Mouse (Mus musculus): ENCODE data around the gene Ggt1.
"Not testable (repeated sequence)": the region's sequence is repeated elsewhere in the genome, so short reads cannot be mapped to it uniquely, and the experiment has no call there.

Ggt1 gene

DNA sequence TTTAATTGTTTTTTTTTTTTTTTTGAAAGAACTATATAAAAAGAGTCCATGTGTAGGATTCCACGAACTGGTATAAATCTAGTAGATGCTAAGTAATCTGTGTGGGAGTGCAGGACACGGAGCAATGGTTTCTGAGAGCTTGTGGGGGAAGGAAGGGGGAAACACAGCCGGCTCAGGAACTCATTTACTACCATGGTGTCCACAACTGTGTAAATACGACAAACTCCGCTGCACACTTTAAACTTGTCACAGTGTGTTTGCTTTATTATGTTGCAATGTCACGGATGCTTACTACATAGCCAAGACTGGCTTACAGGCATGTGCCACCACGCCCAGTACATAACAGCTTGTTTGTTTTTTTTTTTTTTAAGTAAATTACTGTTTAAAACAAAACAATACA lies 11.5 kb upstream of the Ggt1 start:
- DNase-seq (ENCODE audit: low spot score) = no peak

DNA sequence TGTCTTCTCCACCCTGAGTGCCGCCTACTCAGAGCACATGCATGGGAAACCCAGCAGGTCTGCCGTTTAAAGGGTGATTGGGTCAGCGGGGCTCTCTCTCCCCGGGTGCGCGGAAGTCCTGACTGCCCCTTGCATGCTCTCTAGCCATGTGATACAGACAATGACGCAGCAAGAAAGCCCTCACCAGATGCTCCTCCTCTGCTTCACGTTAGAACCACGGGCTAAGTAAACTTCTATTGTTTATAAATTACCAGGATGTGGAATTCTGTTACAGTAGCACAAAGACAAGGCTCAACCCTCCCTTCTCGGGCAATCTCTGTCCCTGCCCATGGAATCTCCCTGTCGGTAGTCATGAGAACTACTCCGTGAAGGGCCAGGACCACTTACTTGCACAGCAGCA lies 10.2 kb upstream of the Ggt1 start:
- no peak for DNase-seq (ENCODE audit: low spot score)

DNA sequence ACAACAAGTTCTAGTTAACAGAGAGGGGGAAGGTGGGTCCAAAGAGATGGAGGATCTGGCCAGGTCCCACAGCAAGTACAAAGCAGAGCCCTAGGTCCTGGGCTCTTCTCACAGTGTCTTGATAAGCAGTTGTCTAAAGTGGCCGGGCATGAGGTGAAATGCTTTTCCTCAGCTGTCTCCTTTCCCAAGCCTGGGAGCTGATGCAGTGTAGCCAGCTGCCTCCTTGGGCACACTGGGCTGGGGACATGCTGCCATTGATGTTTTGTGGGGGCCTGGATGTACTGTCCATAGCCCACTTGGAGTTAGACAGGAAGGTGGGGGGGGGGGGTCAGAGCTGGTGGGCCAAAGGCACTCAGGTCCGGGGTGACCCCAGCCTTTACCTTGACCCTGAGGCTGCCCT lies 9.3 kb upstream of the Ggt1 start:
- no peak for DNase-seq (ENCODE audit: low spot score)

DNA sequence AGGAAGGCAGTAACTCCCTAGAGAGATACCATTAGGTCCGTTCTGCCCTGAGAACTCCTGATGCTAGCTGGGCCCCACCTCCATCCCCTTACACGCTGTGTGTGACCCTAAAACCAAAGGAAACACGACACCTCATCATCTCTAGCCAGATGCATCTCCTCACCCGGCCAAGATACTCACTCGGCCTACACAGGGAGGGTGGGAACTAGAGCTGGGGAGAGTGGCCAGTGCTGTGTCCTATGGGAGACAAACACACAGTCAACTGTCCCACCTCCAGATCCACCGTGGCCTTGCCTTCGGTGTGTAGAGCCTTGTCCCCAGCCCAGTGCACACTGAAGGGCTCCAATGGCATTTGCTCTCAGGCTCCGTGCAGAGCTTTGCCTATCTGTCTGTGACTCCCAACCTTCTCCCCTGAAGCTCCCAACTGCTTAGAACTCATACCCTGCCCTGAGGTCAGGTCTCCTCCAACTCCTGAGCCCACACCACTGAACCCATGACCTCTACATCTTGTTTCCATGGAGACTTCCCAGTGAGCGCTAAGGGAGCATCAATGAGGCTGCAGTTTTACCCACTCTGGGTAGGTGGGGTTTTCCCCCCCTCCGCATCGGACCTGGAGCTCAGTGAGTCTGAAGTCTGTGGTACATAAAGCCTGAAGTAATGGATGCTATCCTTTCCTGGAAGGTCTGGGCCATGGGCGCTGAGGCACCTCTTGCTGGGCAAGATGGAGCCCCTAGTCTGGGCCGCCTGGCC lies 8.5 kb upstream of the Ggt1 start:
- no peak for DNase-seq (ENCODE audit: low spot score)

DNA sequence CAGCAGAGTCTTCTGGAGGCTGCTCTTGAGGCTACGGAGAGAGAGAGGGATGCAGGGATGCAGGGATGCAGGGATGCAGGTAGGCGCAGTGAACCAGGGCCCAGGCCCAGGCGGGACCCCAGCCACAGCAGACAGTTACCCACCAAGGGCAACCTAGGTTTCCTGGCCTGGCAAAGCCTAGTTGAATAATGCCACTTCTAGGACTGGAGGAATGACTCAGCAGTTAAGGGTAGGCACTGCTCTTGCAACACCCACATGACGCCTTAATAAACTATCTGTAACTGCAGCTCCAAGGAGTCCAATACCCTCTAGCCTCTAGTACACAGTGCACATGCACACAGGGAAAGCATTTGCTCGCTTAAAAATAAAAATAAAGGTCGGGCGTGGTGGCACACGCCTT lies 7.3 kb upstream of the Ggt1 start:
- DNase-seq (ENCODE audit: low spot score) = no peak

DNA sequence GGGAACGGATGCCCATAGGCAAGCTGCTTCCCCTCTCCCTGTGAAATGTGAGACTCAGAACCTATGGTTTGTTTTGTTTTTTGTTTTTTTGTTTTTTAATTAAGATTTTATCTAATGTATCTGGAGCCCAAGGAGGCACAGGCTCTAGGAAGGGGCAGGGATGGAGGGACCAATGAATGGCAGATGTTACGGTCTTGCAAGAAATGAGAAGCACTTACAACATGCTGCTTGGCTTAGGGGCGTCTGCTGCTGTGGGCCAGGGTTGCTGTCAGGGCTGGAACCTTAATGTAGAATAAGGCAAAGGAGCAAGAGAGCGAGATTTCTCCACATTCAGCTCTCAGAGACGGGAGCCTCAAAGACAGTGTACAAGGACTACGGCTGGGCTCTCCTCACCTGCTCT lies 5.8 kb upstream of the Ggt1 start:
- no peak for DNase-seq (ENCODE audit: low spot score)

DNA sequence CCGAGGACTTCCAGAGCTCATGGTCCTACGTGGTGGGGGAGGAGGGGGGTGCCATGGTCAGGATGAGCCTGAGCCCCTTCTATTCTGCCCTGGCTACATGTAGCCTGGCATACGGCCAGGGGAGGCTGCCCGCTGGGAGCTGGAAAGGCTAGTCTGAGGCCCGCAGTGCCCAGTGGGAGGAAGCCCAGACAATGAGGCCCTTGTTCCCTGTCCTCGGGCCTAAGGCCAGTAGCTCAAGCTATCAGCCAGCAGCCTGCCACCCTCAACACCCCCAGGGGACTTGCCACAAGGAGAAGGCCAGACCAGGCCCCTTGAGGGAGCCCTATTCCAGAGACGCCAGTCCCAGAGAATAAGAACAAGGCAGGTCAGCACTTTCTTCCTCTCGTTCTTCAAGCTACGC lies 5.4 kb upstream of the Ggt1 start:
- DNase-seq (ENCODE audit: low spot score) = peak; percentile 86

DNA sequence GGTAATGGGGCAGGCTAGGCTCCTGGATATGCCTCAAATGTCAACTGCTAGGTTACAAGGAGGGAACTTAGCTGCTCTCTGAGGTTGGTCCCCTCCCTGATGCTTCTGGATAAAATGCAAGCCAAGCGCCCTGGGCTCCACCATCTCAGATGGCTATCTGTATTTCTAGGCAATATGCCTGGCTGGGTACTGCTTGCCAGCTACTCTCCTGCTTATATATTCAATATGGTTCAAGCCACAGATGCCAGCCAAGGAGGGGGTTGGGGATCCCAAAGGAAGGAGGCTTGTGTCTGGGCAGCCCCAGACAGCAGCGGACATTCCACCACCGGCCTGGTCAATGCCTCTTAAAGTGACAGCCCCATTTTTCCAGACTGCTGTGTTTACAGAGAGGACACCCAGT lies 2.9 kb upstream of the Ggt1 start:
- DNase-seq (ENCODE audit: low spot score) = no peak

DNA sequence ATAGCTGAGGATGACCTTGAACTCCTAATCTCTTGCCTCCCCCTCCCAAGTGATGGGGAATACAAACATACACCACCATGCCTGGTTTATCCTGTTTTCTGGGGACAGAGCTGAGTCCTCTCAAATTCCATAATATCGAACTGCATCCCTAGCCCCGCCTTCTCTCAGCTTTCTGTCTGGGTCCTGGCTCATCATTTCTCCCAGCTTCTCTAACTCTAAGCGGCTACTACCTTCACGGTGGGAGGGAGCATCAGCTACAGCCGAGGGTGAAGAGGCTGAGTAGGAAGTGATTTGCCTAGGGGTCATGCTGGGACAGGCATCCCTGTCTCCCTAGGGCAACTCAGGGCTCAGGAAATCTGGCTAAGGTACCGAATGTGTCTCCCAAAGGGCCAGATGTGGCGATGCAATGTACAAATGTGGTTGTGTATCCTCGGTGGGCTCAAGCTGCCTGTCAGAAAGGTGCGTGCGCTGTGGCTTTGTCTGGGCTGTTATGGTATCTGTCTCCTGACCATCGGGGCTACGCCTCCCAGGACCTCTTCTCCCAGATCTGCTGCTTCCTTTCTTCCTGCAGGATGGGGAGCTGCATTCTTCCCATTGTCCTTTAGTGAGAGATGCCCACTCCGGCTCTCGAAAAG lies 2.2 kb upstream of the Ggt1 start:
- DNase-seq (ENCODE audit: low spot score) = no peak

DNA sequence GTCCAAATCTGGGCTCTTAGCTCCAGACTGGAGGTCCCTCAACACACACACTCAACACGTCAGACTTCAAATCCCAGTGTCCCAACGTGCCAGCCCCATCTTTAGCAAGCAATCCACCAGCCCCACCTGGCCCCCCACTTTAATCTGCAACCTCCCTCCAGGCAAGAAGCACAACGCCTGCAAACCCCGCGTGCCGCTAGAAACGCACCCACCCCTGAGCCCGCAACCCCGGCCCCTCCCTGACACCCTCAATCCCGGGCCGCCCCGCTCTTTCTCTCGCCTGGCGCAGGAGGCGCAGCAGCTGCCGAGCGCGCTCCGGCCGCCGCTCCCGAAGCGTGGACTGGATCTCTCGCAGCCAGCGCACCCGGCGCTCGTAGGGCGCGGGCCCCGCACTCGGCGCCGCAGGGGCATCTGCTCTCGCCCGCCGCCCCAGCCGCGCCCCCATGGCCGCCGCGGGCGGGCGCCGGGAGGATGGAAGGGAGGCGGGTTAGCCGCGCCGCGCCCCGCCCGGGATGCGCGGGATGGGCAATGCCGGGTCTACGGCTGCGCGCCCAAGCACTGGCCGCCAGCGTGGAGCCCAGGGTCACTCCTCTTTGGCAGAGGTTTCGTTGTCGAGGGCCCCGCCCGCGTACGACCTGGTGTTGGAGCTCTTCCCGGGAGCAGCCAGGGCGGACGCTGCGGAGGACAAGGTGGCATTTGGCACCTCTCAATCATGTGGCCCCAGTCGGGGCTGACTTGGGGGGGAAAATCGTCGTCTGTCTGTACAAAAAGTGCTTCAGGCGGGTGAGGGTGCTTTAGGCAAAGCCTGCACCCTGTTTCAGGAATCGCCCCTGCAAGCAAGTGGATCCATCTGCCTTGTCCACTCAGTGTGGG lies 1.5 kb upstream of the Ggt1 start, which contains the start of gene Lrrc75b:
Gene Lrrc75b, minus strand, starts transcription at position 655 of the 873 bp plus-strand sequence.
- DNase-seq (ENCODE audit: low spot score) = peak; percentile 54

DNA sequence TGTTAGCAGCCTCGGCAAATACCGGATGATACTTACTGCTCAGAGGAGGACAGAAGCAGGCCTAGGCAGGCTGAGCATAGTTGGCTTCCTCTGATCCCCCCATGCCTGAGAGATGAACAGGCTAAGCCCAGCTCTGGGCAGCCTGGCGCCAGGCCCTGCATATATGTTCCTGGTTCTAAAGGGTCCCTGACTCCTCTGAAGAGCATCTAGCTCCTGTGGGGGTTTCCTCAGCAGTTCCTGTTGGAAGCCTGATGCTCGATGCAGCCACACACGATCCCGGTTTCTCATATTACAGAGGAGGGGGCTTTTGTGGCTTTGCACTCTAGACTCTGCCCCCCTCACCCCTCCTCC lies 880 bp upstream of the Ggt1 start:
- DNase-seq (ENCODE audit: low spot score) = no peak

DNA sequence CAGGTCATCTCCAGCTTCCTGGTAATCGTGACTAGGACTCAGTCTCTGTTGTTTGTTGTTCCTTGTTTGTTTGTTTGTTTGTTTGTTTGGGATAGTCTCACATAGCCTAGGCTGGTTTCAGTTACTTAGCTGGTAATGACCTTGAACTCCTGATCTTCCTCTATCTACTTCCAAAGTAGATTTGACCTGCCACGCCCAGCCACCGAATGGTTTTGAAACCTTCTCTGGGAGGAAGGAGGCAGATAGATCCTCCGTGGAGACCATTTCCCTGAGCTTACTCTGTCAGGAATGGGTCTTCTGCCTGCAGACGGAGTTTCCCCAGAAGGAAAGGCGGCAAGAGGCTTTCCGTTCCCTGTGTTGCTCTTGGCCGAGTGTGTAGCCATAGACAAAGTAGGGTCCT lies 1.2 kb downstream of the Ggt1 start:
- DNase-seq (ENCODE audit: low spot score) = no peak

DNA sequence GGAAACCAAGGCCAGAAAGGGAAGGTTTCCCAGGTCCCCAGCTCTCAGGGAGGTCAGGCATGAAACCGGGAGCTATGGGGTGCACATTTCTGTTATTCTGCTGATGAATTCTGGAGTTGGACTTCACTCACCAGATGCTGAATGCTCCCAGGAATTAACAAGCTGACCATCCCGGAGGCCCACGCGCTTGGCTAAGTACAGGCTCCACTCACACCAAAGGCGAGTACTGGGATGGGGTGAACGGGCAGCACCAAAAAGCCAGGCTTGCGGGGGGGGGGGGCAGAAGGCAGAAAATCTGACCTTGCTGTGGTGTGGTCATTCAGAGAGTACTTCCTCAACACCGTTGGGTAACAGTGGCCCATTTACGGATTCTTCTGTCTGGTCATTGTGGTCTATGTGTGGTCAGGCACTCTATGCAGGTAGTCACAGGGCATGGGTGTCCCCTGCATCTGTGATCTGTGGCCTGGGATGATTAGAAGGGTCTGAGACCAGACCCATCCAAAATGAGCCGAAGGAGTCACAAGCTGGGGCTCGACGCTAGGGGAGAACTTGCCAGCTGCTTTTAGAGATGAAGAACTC lies 3.4 kb downstream of the Ggt1 start:
- DNase-seq (ENCODE audit: low spot score) = no peak

DNA sequence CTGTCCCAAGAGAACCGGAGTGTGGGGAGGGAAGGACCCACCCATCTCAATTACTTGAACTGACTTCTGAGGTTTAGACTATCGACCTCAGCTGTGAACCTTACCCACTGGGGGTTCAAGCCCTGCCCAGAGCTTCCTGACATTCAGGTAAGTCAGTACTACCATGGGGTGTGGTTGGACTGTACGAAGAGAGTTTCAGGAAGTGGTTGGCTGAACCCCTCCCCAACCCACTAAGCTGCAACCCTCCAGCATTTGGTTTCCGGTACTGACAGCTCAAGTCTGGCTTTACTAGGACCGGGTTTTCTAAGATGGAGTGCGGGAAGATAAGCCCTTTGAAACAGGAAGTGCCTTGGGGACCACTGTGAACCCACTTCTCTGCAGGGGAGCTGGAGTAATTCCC lies 4.0 kb downstream of the Ggt1 start:
- no peak for DNase-seq (ENCODE audit: low spot score)

DNA sequence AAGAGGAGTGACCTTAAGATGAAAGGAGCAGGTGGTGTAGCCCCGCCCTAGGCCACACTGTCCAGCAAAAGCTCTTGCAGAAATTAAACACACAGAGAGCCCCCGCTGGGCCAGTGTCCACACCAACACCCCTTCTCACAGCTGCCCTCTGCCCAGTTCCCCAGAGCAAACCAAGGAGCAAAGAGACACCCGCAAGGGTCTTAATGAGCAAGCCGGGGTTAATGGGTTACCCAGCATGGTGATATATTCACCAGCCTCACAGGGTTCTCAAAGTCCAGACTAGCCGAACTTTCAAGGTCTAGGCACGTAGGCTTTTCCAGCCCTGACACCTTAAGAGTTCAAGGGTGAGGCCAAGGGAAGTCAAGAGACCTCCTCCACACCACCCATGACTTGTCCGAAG lies 4.5 kb downstream of the Ggt1 start:
- no peak for DNase-seq (ENCODE audit: low spot score)

DNA sequence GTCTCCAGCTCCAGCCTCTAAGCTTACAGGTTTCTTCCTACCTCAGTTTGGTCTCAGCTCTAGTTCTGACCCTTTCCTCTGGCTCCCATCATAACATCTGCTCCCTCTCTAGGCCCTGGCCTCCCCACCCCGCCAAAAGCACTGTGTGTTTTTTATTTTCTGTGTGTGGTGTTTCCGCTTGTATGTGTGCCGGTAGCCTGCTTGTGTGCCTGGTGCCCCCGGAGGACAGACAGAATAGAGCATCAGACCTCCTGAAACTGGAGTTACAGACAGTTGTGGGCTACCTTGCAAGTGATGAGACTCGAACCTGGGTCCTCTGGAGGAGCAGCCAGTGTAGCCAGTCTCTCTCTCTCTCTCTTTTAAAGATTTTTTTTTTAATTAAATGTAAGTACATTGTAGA lies 4.9 kb downstream of the Ggt1 start:
- DNase-seq (ENCODE audit: low spot score) = no peak

DNA sequence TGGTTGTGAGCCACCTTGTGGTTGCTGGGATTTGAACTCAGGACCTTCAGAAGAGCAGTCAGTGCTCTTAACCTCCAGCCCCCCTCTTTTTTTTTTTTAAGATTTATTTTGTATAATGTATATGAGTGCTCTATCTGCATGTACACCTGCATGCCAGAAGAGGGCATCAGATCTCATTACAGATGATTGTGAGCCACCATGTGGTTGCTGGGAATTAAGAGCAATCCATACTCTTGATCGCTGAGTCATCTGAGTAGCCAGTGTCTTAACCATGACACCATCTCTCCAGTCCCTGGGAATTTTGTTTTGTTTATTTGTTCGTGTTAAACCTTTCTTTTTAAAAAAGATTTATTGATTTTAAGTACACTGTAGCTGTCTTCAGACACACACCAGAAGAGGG lies 5.4 kb downstream of the Ggt1 start:
- DNase-seq (ENCODE audit: low spot score) = not testable (repeated sequence)

DNA sequence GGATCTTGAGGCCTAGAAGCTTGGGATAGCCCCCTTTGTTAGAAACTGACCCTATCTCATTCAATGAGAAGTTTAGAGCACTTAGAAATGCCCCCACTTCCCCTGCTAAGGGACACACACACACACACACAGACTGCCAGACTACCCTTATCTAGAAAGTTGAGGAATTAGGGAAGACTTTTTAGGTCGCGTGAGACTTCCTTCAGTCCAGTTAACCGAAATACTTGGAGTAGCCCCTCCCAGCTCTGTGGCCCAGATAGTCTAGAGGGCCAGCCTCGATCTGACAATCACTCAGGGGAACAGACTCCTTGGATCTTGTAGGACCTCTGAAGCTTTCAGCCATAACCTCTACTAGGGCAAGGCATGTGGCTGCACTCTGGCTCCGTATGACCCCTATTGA lies 6.6 kb downstream of the Ggt1 start:
- no peak for DNase-seq (ENCODE audit: low spot score)

DNA sequence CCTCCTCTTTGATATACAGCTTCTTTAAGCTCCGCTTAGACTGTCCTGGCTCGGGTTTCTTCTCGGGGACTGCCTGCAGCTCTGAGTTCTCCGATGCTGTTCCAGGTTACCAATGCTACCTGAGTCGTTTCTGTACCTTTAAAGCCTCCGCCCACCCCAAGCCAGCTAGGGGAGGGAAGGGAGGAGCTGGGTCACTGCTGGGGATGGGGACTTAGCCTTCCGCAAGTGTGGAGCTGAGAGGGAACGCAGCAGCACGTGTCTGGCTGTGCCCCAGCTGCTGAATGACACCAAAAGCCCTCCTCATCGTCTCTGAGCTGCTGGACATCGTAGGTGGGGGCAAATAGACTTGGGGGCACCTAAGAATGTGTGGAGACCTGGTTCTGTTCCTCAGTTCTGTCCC lies 7.0 kb downstream of the Ggt1 start:
- DNase-seq (ENCODE audit: low spot score) = no peak

DNA sequence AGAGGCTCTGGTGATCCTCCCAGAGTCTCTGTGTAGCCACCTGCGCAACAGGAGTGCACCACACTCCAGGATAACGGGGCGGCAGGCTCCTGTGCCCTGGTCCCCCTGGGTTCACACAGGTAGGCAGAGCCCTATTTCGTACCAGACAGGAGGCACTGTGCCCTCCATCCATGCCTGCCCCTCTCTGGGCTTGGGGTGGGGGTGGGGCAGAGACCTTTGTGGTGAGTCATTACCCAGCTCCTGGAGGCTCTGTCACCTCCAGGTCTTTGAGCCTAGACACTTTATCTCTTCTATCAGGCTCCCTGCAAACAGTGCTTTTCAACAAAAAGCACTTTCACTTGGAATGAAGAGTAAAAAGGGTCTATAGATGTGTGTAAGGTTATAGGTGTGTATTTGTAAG lies 7.4 kb downstream of the Ggt1 start:
- DNase-seq (ENCODE audit: low spot score) = no peak

DNA sequence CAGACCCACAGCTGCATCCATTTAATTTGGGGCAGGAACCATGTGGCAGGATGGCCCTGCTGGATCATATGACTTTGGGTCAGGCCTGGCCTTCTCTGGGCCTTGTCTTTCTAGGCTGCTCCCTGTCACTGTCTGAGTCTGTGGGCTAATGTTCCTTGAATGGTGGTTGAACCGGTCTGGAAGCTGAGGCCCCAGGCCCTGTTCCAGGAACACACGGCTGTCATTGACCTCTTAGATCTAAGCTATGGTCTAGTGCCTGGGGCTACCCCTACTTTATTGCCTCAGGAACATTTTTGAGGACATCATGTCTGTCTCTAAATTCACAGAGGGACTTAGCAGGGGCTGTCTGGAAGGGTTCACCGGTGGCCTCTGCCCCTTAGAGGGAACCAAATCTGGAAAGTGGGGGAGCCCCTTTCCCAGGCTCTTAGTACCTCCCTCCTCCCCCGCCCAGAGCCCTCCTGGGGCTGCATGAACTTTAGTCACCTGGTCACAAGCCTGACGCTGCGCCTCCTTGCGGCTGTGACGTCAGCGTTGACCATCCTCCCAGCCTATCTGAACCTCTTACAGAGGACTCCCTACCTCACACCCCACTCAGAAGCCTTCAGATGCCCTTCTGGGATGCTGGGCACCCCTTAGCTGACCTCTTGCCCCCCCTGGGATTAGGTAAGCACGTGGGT lies 9.7 kb downstream of the Ggt1 start:
- DNase-seq (ENCODE audit: low spot score) = no peak

DNA sequence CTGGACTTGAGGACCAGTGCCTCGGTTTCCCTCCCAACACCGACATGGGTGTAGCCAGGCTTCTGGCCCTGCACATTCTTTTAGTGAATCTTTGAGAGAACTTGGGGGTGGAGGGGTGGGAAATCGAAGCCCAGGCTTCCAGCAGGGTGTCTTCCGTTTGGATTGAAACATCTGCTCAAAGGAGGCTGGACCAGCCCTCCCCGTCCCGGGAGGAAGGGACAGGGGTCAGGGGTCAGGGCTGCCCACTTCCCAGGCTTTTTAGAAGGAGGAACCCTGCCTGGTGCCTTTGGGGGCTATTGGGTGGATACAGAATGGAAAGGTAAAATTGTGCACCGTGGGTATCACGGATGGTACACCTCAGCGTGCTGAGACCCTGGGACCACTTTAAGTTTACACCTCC lies 10.5 kb downstream of the Ggt1 start:
- no peak for DNase-seq (ENCODE audit: low spot score)
